Mouse (Mus musculus) hindbrain, embryonic 16.5 days (tissue): ENCODE measurements around the gene Agfg1. TPM values are rescaled to one million over a fixed set of nuclear protein-coding genes. Genes with fewer than 3 reads are reported as not detected.

Source experiments
- ATAC-seq: fragments of 200-750 bp; cut with Nextera tagmentation; 2 replicates; pipeline ENCODE4 v1.8.0; 2017; ENCODE audit warnings: moderate TSS enrichment, moderate library complexity
- H3K27ac ChIP-seq: fragments of 300-500 bp; sonication (generic); 2 replicates; pipeline ENCODE4 v1.5.1; 2014; ENCODE audit warnings: low read depth, mild to moderate bottlenecking, control low read depth, low read length, moderate library complexity
- H3K27me3 ChIP-seq: fragments of 300-500 bp; sonication (generic); replicated peaks from 2 replicates; pipeline ENCODE4 v1.6.1; 2014; ENCODE audit warnings: low read length; ENCODE audit not compliant: control insufficient read depth, insufficient read depth
- H3K36me3 ChIP-seq: fragments of 300-500 bp; sonication (generic); 2 replicates; pipeline ENCODE4 v1.6.1; 2014; ENCODE audit warnings: mild to moderate bottlenecking, low read length, moderate library complexity, mixed read lengths; ENCODE audit not compliant: control insufficient read depth, insufficient read depth
- H3K4me1 ChIP-seq: fragments of 300-500 bp; sonication (generic); 2 replicates; pipeline ENCODE4 v1.6.1; 2014; ENCODE audit warnings: low read depth, low read length; ENCODE audit not compliant: control insufficient read depth, insufficient read depth
- H3K4me2 ChIP-seq: fragments of 300-500 bp; sonication (generic); 2 replicates; pipeline ENCODE4 v1.6.1; 2014; ENCODE audit warnings: mild to moderate bottlenecking, low read length, control low read depth, moderate library complexity
- H3K4me3 ChIP-seq: fragments of 300-500 bp; sonication (generic); 2 replicates; pipeline ENCODE4 v1.5.1; 2014; ENCODE audit warnings: mild to moderate bottlenecking, low read length, control low read depth, moderate library complexity
- H3K9ac ChIP-seq: fragments of 300-500 bp; sonication (generic); 2 replicates; pipeline ENCODE4 v1.6.1; 2014; ENCODE audit warnings: low read depth, mild to moderate bottlenecking, control low read depth, low read length, moderate library complexity
- H3K9me3 ChIP-seq: fragments of 300-500 bp; sonication (generic); 2 replicates; pipeline ENCODE4 v1.6.1; 2014; ENCODE audit warnings: mild to moderate bottlenecking, low read length, moderate library complexity; ENCODE audit not compliant: control insufficient read depth
- WGBS: fragments of 180-500 bp; shearing (Covaris S2); extraction: QIAGEN DNeasy Blood & Tissue Kit; methylation state at CpG from one replicate; pipeline ENCODE4 v1.1.7; 2014; 5-methylcytosine and 5-hydroxymethylcytosine counted together
- polyA plus RNA-seq: library from polyadenylated mRNA; unstranded; fragments of >200 nt; fragmentation: Nextera tagmentation; extraction: Ambion mirVana; gene quantifications from 2 replicates; pipeline ENCODE4 v1.2.1, GENCODE M21; 2015

Agfg1 gene
- polyA plus RNA-seq, 1 experiment from 2014 or later, result 23.9 TPM

GRCm38 (mm10) chr1:82831547-82832240 is 7.6 kb upstream of the Agfg1 start:
- H3K36me3 ChIP-seq, result no peaks in the 10 kb centered on the region
- peak; percentile 60; the same call in 1 of the 2 replicates for ATAC-seq
- no peaks in the 10 kb centered on the region for H3K9me3 ChIP-seq
- no peaks in the 10 kb centered on the region for H3K27me3 ChIP-seq
- WGBS, result 50% methylated on average over 9 of the region's 9 CpGs
- no peak overlapping the region; the same call in 1 of the 2 replicates for H3K27ac ChIP-seq
- no peak overlapping the region for H3K4me2 ChIP-seq
- H3K4me3 ChIP-seq, result no peak overlapping the region
- H3K4me1 ChIP-seq, result no peaks in the 10 kb centered on the region
- no peak overlapping the region for H3K9ac ChIP-seq

GRCm38 (mm10) chr1:82832495-82833021 is 6.7 kb upstream of the Agfg1 start:
- no peak overlapping the region for H3K4me2 ChIP-seq
- no peak overlapping the region for H3K9ac ChIP-seq
- no peak for ATAC-seq
- H3K27me3 ChIP-seq, result no peaks in the 10 kb centered on the region
- no peaks in the 10 kb centered on the region for H3K4me1 ChIP-seq
- H3K9me3 ChIP-seq, result no peaks in the 10 kb centered on the region
- H3K27ac ChIP-seq, result no peak overlapping the region; the same call in 1 of the 2 replicates
- H3K4me3 ChIP-seq, result no peak overlapping the region
- 68% methylated on average over 11 of the region's 11 CpGs for WGBS
- no peaks in the 10 kb centered on the region for H3K36me3 ChIP-seq

- no peaks in the 10 kb centered on the region for H3K9me3 ChIP-seq
- 96% methylated on average over 2 of the region's 2 CpGs for WGBS
- no peak for ATAC-seq
Measured at GRCm38 (mm10) chr1:82833501-82833900, 5.8 kb upstream of the Agfg1 start.

GRCm38 (mm10) chr1:82834572-82834971 is 4.7 kb upstream of the Agfg1 start:
- Histone ChIP-seq H3K36me3 (no peaks in the 10 kb centered on the region), H3K9me3 (no peaks in the 10 kb centered on the region), H3K9ac (no peak overlapping the region), H3K27ac (no peak overlapping the region), H3K4me2 (no peak overlapping the region), H3K4me1 (peaks cover 5% of the 10 kb centered on the region), H3K4me3 (no peak overlapping the region), H3K27me3 (no peaks in the 10 kb centered on the region)
- no peak for ATAC-seq
- 70% methylated on average over 8 of the region's 8 CpGs for WGBS

More at GRCm38 (mm10) chr1:82833501-82833900, 5.8 kb upstream of the Agfg1 start:
- no peak overlapping the region for H3K4me3 ChIP-seq
- no peaks in the 10 kb centered on the region for H3K36me3 ChIP-seq
- H3K27me3 ChIP-seq, result no peaks in the 10 kb centered on the region
- no peak overlapping the region for H3K27ac ChIP-seq
- peaks cover 1% of the 10 kb centered on the region; the same call in 1 of the 2 replicates for H3K4me1 ChIP-seq
- no peak overlapping the region for H3K9ac ChIP-seq
- H3K4me2 ChIP-seq, result no peak overlapping the region

- Histone ChIP-seq H3K27me3 (no peaks in the 10 kb centered on the region), H3K9ac (no peak overlapping the region), H3K4me2 (no peak overlapping the region), H3K27ac (no peak overlapping the region), H3K4me1 (peaks cover 18% of the 10 kb centered on the region), H3K4me3 (no peak overlapping the region), H3K36me3 (no peaks in the 10 kb centered on the region), H3K9me3 (no peaks in the 10 kb centered on the region)
- ATAC-seq, result no peak
- WGBS, result 78% methylated on average over 13 of the region's 13 CpGs
Measured at GRCm38 (mm10) chr1:82836342-82837217, 2.7 kb upstream of the Agfg1 start.

GRCm38 (mm10) chr1:82837579-82837978 is 1.7 kb upstream of the Agfg1 start:
- H3K4me3 ChIP-seq, result no peak overlapping the region
- no peak for ATAC-seq
- WGBS, result 82% methylated on average over 6 of the region's 6 CpGs
- H3K4me2 ChIP-seq, result no peak overlapping the region
- H3K9ac ChIP-seq, result no peak overlapping the region
- H3K27me3 ChIP-seq, result no peaks in the 10 kb centered on the region
- no peak overlapping the region for H3K27ac ChIP-seq
- no peaks in the 10 kb centered on the region for H3K9me3 ChIP-seq
- peaks cover 20% of the 10 kb centered on the region for H3K4me1 ChIP-seq
- H3K36me3 ChIP-seq, result no peaks in the 10 kb centered on the region

GRCm38 (mm10) chr1:82838469-82839295 is 601 bp upstream of the Agfg1 start:
- Histone ChIP-seq H3K4me2 (peak overlapping the region; percentile 72), H3K9ac (peak overlapping the region; percentile 97), H3K4me1 (peaks cover 20% of the 10 kb centered on the region), H3K9me3 (no peaks in the 10 kb centered on the region), H3K27me3 (no peaks in the 10 kb centered on the region), H3K36me3 (no peaks in the 10 kb centered on the region), H3K4me3 (peak overlapping the region; percentile 100), H3K27ac (peak overlapping the region; percentile 78)
- peak; percentile 65; the same call in 1 of the 2 replicates for ATAC-seq
- 29% methylated on average over 18 of the region's 18 CpGs for WGBS

GRCm38 (mm10) chr1:82839614-82840421 is 535 bp downstream of the Agfg1 start:
- H3K9me3 ChIP-seq, result no peaks in the 10 kb centered on the region
- H3K27ac ChIP-seq, result peak overlapping the region; percentile 92
- H3K4me2 ChIP-seq, result peak overlapping the region; percentile 88
- peak overlapping the region; percentile 97 for H3K9ac ChIP-seq
- ATAC-seq, result peak; percentile 76
- peak overlapping the region; percentile 100 for H3K4me3 ChIP-seq
- WGBS, result 0% methylated on average over 45 of the region's 86 CpGs
- H3K4me1 ChIP-seq, result peaks cover 20% of the 10 kb centered on the region
- no peaks in the 10 kb centered on the region for H3K36me3 ChIP-seq
- H3K27me3 ChIP-seq, result no peaks in the 10 kb centered on the region
